In the genomic region with DNA sequence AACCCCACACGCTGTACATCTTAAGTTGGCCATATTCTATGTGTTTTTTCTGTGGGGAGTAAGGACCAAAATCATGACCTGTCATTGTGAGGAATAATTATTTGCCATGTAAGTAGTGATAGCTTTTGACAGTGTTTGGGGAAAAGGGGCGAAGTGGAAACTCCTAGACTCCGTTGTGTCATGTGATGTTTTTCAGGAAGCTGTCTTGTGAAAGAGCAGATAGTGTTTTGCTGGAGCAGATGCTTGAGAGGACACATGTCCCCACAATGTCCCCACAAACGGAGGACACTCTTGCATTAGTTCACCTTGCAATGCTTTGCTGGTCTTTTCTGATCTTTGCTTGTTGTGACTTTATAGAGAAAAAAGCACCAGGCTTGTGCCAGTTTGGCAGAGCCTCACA, we compare ENCODE assay signal across 21 mouse cellular contexts.
"Had no signal": no experiment of that assay in that cellular context is flagged by ENCODE, and none has a peak within 500 bp of the region (broad histone marks: within the 10 kb centered on the region; RNA-seq: fewer than 3 reads in every experiment).

No protein-coding gene starts in this region.

- DNase-seq: kidney, adult 2 months; kidney, postnatal 25 days; layer of hippocampus, postnatal 36 days; left cerebral cortex, postnatal 4 days; liver, postnatal 0 days; lung, embryonic 14.5 days; retina, postnatal 1 day; right cerebral cortex, postnatal 25 days; spleen, adult 18-20 months; thymus, postnatal 36 days had no signal

- H3K4me3 ChIP-seq: left cerebral cortex, adult 2 months; limb, embryonic 12.5 days; limb, embryonic 15.5 days; midbrain, embryonic 10.5 days; midbrain, embryonic 15.5 days; neural tube, embryonic 13.5 days; stomach, embryonic 15.5 days had no signal

- H3K27ac ChIP-seq: kidney, postnatal 0 days; left cerebral cortex, adult 2 months; limb, embryonic 12.5 days; limb, embryonic 15.5 days; liver, embryonic 14.5 days; midbrain, embryonic 10.5 days; midbrain, embryonic 15.5 days; neural tube, embryonic 13.5 days; stomach, embryonic 15.5 days had no signal

- H3K36me3 ChIP-seq: limb, embryonic 12.5 days; limb, embryonic 15.5 days; midbrain, embryonic 10.5 days; midbrain, embryonic 15.5 days; neural tube, embryonic 13.5 days; stomach, embryonic 15.5 days had no signal

- H3K4me1 ChIP-seq: limb, embryonic 12.5 days had no signal

- H3K9me3 ChIP-seq: limb, embryonic 12.5 days; limb, embryonic 15.5 days; midbrain, embryonic 10.5 days; midbrain, embryonic 15.5 days; neural tube, embryonic 13.5 days; stomach, embryonic 15.5 days had no signal

- ATAC-seq: intestine, postnatal 0 days; liver, postnatal 0 days; lung, postnatal 0 days; midbrain, embryonic 15.5 days had no signal

- H3K27me3 ChIP-seq: limb, embryonic 15.5 days; midbrain, embryonic 15.5 days; neural tube, embryonic 13.5 days; stomach, embryonic 15.5 days had no signal
